Mouse (Mus musculus) limb, embryonic 11.5 days (tissue): Measurements from ENCODE around the gene Cpsf7. TPM values are rescaled to one million over a fixed set of nuclear protein-coding genes. Genes with fewer than 3 reads are reported as not detected.

Experiments
- ATAC-seq: fragments of 200-750 bp; cut with Nextera tagmentation; 2 replicates; pipeline ENCODE4 v1.8.0; 2017; ENCODE audit warnings: low read depth; ENCODE audit not compliant: insufficient number of reproducible peaks, low FRiP score, low TSS enrichment
- DNase-seq: peaks from one replicate; pipeline ENCODE4 v3.0.0-alpha.2; 2015; ENCODE audit warnings: low spot score
- H3K27ac ChIP-seq: fragments of 300-500 bp; sonication (generic); replicated peaks from 2 replicates; pipeline ENCODE4 v1.5.1; 2014; ENCODE audit warnings: low read depth, mild to moderate bottlenecking, low read length
- H3K27me3 ChIP-seq: fragments of 300-500 bp; sonication (generic); 2 replicates; pipeline ENCODE4 v1.6.1; 2014; ENCODE audit warnings: mild to moderate bottlenecking, low read length, mixed read lengths; ENCODE audit not compliant: control insufficient read depth, insufficient read depth
- H3K36me3 ChIP-seq: fragments of 300-500 bp; sonication (generic); 2 replicates; pipeline ENCODE4 v1.6.1; 2014; ENCODE audit warnings: mild to moderate bottlenecking, low read length, moderate library complexity, mixed read lengths; ENCODE audit not compliant: control insufficient read depth, insufficient read depth
- H3K4me1 ChIP-seq: fragments of 300-500 bp; sonication (generic); 2 replicates; pipeline ENCODE4 v1.6.1; 2014; ENCODE audit warnings: low read length, mixed read lengths; ENCODE audit not compliant: control insufficient read depth, insufficient read depth
- H3K4me2 ChIP-seq: fragments of 300-500 bp; sonication (generic); 2 replicates; pipeline ENCODE4 v1.6.1; 2014; ENCODE audit warnings: low read depth, mild to moderate bottlenecking, moderate library complexity; ENCODE audit not compliant: severe bottlenecking
- H3K4me3 ChIP-seq: fragments of 300-500 bp; sonication (generic); 2 replicates; pipeline ENCODE4 v1.5.1; 2014; ENCODE audit warnings: low read depth, low read length
- H3K9ac ChIP-seq: fragments of 300-500 bp; sonication (generic); 2 replicates; pipeline ENCODE4 v1.6.1; 2014; ENCODE audit warnings: mild to moderate bottlenecking, low read length
- H3K9me3 ChIP-seq: fragments of 300-500 bp; sonication (generic); 2 replicates; pipeline ENCODE4 v1.6.1; 2016; ENCODE audit warnings: low read length; ENCODE audit not compliant: control insufficient read depth
- WGBS: fragments of 180-500 bp; shearing (Covaris S2); extraction: QIAGEN DNeasy Blood & Tissue Kit; methylation state at CpG from one replicate; pipeline ENCODE4 v1.1.7; 2014; 5-methylcytosine and 5-hydroxymethylcytosine counted together
- polyA plus RNA-seq: library from polyadenylated mRNA; unstranded; fragments of >200 nt; fragmentation: Nextera tagmentation; extraction: Ambion mirVana; gene quantifications from 2 replicates; pipeline ENCODE4 v1.2.1, GENCODE M21; 2014

Gene Cpsf7
- polyA plus RNA-seq, 1 experiment from 2014 or later, result 62.2 TPM

DNA sequence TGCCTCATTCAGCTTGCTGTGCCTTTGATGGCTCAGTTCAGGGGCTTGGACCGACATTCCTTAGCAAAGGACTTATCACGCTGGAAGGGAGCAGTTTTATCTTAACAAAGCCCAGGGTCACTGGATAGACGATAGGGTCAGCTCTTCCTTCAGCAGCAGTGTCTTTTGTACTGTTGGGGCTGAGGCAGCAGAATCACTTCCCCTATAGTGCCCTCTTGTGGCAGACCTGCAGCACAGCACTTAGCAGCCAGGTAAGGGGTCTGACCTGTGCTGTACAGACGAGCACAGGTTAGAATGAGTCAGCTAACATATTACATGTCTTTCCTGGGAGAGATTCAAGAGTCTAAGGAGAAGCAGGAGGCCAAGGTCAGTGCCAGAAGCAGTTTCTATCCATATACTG is 22.5 kb upstream of the Cpsf7 start:
- Histone ChIP-seq H3K4me2 (no peak overlapping the region), H3K36me3 (peaks cover 6% of the 10 kb centered on the region; the same call in 1 of the 2 replicates), H3K27me3 (no peaks in the 10 kb centered on the region), H3K27ac (no peak overlapping the region), H3K4me3 (no peak overlapping the region), H3K9me3 (no peaks in the 10 kb centered on the region), H3K4me1 (no peaks in the 10 kb centered on the region), H3K9ac (no peak overlapping the region)
- ATAC-seq (no peak), DNase-seq (peak; percentile 61)
- WGBS, result 21% methylated on average over 4 of the region's 4 CpGs

DNA sequence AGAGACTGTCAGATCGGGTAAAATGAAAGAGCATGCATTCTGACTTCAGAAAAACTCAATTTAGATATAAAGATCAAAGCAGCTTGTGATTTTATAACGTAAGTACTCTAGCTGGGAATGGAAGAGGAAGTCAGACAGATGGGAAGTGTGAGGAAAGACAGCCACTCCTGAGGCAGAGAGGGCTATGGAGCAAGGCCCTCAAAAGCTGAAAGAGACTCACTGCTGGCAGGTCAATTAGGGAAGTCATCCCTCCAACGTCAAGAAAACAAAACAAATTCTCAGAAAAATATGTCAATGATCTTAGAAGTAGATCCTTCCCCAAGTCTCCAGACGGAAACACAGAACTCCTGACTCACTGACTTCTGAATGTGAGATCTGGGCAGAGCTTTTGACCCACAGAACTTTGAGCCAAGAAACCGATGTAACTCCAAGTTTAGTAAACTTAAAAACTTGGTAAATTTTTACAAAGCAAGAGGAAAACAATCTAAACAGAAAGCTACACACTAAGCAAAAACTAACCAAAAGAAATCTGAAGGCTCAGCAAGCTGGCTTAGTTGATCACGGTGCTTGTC is 14.2 kb upstream of the Cpsf7 start:
- ATAC-seq (no peak), DNase-seq (no peak)
- H3K4me2 ChIP-seq, result no peak overlapping the region
- WGBS, result 84% methylated on average over 6 of the region's 6 CpGs
- H3K27ac ChIP-seq, result no peak overlapping the region
- H3K9me3 ChIP-seq, result no peaks in the 10 kb centered on the region
- H3K36me3 ChIP-seq, result peaks cover 7% of the 10 kb centered on the region; the same call in 1 of the 2 replicates
- no peak overlapping the region for H3K4me3 ChIP-seq
- no peak overlapping the region for H3K9ac ChIP-seq
- H3K27me3 ChIP-seq, result no peaks in the 10 kb centered on the region
- no peaks in the 10 kb centered on the region for H3K4me1 ChIP-seq

DNA sequence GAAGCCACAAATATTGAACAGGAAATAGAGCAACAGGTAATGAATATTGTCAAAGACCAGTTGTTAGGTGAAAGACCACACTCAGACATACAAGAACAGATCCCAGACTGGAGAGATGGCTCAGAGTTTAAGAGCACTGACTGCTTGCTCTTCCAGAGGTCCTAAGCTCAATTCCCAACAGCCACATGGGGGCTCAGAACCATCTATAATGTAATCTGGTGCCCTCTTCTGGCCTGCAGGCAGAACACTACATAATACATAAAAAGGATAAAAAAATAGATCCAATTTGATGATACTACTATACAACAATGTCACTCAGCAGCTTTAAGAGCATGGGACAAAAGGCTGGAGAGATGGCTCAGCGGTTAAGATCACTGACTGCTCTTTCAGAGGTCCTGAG is 4.7 kb upstream of the Cpsf7 start:
- 59% methylated on average over 1 of the region's 1 CpGs for WGBS
- no peak overlapping the region for H3K9ac ChIP-seq
- peaks cover 8% of the 10 kb centered on the region for H3K36me3 ChIP-seq
- H3K27me3 ChIP-seq, result no peaks in the 10 kb centered on the region
- H3K4me2 ChIP-seq, result no peak overlapping the region
- no peaks in the 10 kb centered on the region for H3K9me3 ChIP-seq
- ATAC-seq (no peak), DNase-seq (no peak)
- no peaks in the 10 kb centered on the region for H3K4me1 ChIP-seq
- no peak overlapping the region for H3K4me3 ChIP-seq
- no peak overlapping the region for H3K27ac ChIP-seq

DNA sequence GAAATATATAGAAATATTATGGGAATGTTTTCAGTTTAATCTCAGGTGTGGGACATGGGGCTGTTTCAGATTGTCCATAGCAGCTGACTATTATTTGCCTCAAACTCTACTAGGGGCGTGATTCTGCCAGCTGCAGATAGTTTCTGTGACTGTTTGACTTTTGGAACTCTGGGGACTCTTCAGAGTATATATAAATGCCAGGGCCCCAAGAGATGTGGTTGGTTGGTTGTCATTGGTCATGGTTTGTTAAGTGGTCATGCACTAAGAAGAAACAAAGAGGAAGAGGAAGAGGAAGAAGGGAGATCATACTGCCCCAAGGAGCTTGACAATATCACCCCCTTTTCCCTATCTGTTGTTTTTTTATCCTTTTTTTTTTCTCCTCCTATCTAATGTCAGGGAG is 3.1 kb upstream of the Cpsf7 start:
- DNase-seq (no peak), ATAC-seq (no peak)
- 86% methylated on average over 1 of the region's 1 CpGs for WGBS
- no peak overlapping the region for H3K9ac ChIP-seq
- H3K36me3 ChIP-seq, result no peaks in the 10 kb centered on the region
- H3K4me3 ChIP-seq, result no peak overlapping the region
- no peak overlapping the region for H3K27ac ChIP-seq
- H3K4me1 ChIP-seq, result no peaks in the 10 kb centered on the region; the same call in 1 of the 2 replicates
- H3K4me2 ChIP-seq, result no peak overlapping the region
- no peaks in the 10 kb centered on the region for H3K27me3 ChIP-seq
- no peaks in the 10 kb centered on the region for H3K9me3 ChIP-seq

DNA sequence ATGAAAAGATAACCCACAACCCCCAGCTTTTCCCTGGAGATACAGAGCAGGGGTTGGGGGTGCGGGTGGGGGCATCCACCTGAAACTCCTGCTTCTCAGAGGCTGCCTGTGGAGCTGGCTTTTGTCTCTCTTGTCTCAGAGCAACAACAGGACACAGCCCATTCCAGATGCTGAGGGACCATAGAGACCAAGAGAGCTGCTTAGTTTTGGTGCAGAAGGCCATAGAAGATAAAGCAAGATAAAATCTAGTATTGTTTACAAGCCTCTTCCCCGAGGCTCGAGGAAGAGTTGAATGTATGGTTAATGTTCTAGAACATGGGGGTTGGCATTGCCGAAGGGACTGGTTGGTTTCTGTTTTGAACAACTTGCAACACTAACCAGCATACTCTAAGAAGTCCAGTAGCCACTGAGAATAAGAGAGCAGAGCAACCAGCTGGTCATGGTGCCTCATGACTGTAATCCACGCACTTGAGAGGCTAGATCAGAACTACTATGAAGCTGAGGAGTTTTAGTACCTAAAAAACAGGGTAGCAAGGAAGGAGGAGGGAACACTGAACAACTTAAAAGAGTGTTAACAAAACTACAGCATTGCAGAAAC is 1.5 kb upstream of the Cpsf7 start:
- 86% methylated on average over 5 of the region's 5 CpGs for WGBS
- H3K4me3 ChIP-seq, result no peak overlapping the region
- 0 out of 2 replicates have a peak, but pooled peaks cover 2% of the 10 kb centered on the region for H3K36me3 ChIP-seq
- no peaks in the 10 kb centered on the region for H3K27me3 ChIP-seq
- no peaks in the 10 kb centered on the region for H3K9me3 ChIP-seq
- H3K9ac ChIP-seq, result no peak overlapping the region
- H3K4me1 ChIP-seq, result no peaks in the 10 kb centered on the region; the same call in 1 of the 2 replicates
- no peak for DNase-seq
- no peak overlapping the region for H3K27ac ChIP-seq
- H3K4me2 ChIP-seq, result 0 out of 2 replicates have a peak overlapping the region, but pooled peaks have one; percentile 14
- ATAC-seq, result no peak

DNA sequence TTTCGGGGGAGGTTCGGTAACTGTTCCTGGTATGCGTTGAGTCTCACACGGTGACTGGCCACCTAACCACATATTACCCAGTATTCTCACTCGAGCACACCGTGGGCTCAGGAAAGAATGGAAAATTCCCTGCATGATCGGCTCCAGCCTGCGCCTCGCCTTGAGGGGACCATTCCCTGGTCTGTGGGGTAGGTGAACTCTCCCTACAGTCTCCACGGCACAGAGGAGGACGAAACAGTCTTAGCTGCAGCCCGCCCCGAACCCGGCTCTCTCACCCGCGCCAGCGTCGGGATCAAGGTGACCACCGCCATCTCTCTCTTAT is 321 bp upstream of the Cpsf7 start:
- DNase-seq (no peak), ATAC-seq (no peak; the same call in 1 of the 2 replicates)
- Histone ChIP-seq H3K36me3 (0 out of 2 replicates have a peak, but pooled peaks cover 2% of the 10 kb centered on the region), H3K4me1 (no peaks in the 10 kb centered on the region; the same call in 1 of the 2 replicates), H3K4me2 (peak overlapping the region; percentile 62), H3K9me3 (no peaks in the 10 kb centered on the region), H3K4me3 (peak overlapping the region; percentile 95), H3K27ac (peak overlapping the region; percentile 97), H3K27me3 (no peaks in the 10 kb centered on the region), H3K9ac (peak overlapping the region; percentile 98)
- WGBS, result under 1% methylated on average over 19 of the region's 19 CpGs

DNA sequence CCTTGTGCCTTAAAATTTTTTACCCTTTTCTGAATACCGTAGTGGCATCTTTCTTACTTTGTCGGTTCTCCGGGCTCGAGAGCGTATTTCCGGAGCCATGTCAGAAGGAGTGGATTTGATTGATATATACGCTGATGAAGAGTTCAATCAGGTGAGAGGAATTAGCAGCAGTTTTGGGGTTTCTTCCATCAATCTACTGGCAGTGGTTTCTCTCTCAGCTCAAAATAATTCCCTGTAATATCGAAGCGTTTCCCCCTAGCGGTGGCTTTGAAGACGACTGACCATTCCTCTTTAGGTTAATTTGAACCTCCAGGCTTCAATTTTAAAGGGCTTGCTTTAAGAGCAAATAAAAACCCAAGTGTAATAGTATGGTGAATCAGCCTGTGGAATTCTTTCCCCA is 844 bp downstream of the Cpsf7 start, which contains the start of gene Sdhaf2:
Sdhaf2 (minus strand) TSS at position 233 of the 400 bp plus-strand sequence.
- H3K9me3 ChIP-seq, result no peaks in the 10 kb centered on the region
- DNase-seq (peak; percentile 63), ATAC-seq (no peak)
- H3K36me3 ChIP-seq, result 0 out of 2 replicates have a peak, but pooled peaks cover 2% of the 10 kb centered on the region
- peak within 1 kb of the TSS; percentile 62 for H3K4me2 ChIP-seq
- peak within 1 kb of the TSS; percentile 95 for H3K4me3 ChIP-seq
- H3K27ac ChIP-seq, result peak within 1 kb of the TSS; percentile 97
- peak within 1 kb of the TSS; percentile 98 for H3K9ac ChIP-seq
- no peaks in the 10 kb centered on the region; the same call in 1 of the 2 replicates for H3K4me1 ChIP-seq
- under 1% methylated on average over 11 of the region's 11 CpGs for WGBS
- H3K27me3 ChIP-seq, result no peaks in the 10 kb centered on the region

DNA sequence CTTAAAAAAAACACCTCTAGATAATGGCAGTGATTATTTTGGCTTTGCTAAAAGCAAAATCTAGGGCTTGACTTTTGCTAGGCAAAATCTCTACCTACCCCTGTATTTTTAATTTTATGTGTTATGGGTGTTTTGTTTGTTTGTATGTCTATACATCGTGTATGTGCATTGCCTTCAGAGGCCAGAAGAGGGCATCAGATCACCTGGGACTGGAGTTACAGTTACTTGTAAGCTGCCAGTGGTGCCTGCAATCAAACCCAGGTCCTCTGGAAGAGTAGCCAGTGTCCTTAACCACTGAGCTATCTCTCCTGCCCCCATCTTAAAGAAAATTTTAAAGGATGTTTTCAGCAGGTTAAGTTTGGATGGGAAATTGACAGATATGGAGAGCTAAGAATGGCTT is 5.0 kb downstream of the Cpsf7 start:
- Histone ChIP-seq H3K9ac (no peak overlapping the region), H3K36me3 (peaks cover 7% of the 10 kb centered on the region), H3K9me3 (no peaks in the 10 kb centered on the region), H3K4me3 (no peak overlapping the region), H3K4me1 (no peaks in the 10 kb centered on the region; the same call in 1 of the 2 replicates), H3K4me2 (no peak overlapping the region), H3K27ac (no peak overlapping the region), H3K27me3 (no peaks in the 10 kb centered on the region)
- DNase-seq (no peak), ATAC-seq (no peak)
- WGBS, result 88% methylated on average over 1 of the region's 1 CpGs
